Mouse (Mus musculus) megakaryocyte-erythroid progenitor cell, adult 5-6 weeks (primary cell): ENCODE results near the gene Irf2bp2. TPM values are rescaled to one million over a fixed set of nuclear protein-coding genes. Genes with fewer than 3 reads are reported as not detected.
"Not testable (repeated sequence)": the region's sequence is repeated elsewhere in the genome, so short reads cannot be mapped to it uniquely, and the experiment has no call there.

Experiments
- ATAC-seq: replicated peaks from 2 replicates; pipeline ENCODE4 v1.8.0; 2016; ENCODE audit warnings: mild to moderate bottlenecking, inconsistent platforms; ENCODE audit not compliant: severe bottlenecking, poor library complexity, low FRiP score, low TSS enrichment
- total RNA-seq, 2 experiments: library from RNA; stranded (forward) in 1 of 2; stranded (reverse) in 1 of 2; fragments of 200-1000, 215-1000 nt in 1 of 2; fragments of >200 nt in 1 of 2; fragmentation: Nextera tagmentation in 1 of 2; gene quantifications; 2 replicates each; pipeline ENCODE4 v1.2.3; 2014 to 2017

The Irf2bp2 gene
- total RNA-seq, 2 experiments from 2014 or later = 44.1 to 45.8 TPM

DNA sequence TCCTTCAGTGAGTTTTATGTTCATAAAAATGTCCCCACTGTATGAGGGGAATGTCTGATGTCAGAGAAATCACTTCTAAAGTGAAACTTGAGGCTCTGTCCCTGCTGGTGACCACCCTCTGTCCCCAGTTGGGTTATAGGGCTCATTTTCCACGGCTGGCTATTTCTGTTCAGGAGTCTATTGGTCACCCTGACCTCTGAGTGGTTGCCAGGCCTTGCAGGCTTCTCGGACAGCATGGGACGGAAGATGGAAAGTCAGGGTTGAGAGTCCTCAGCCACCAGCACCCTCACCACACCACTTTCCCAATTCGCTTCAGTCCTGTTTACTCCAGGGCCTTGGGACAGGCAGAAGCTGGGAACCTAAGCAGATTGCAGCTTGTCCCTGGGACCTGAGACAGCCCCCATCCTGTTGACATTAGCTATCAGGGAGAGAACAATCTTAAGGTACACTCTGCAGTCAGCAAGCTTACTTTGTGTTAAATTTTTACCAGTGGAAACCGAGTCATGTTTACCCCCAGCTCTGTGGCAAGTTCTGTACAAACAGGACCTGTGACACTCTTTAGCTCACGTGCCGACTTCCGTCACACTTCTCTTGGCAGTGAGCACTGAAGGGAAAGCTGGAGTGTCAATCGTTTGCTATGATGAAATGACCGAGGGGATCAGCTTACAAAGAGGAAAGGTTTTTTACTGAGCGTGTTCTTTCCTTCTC, 15.9 kb upstream of the Irf2bp2 start:
- no peak for ATAC-seq

DNA sequence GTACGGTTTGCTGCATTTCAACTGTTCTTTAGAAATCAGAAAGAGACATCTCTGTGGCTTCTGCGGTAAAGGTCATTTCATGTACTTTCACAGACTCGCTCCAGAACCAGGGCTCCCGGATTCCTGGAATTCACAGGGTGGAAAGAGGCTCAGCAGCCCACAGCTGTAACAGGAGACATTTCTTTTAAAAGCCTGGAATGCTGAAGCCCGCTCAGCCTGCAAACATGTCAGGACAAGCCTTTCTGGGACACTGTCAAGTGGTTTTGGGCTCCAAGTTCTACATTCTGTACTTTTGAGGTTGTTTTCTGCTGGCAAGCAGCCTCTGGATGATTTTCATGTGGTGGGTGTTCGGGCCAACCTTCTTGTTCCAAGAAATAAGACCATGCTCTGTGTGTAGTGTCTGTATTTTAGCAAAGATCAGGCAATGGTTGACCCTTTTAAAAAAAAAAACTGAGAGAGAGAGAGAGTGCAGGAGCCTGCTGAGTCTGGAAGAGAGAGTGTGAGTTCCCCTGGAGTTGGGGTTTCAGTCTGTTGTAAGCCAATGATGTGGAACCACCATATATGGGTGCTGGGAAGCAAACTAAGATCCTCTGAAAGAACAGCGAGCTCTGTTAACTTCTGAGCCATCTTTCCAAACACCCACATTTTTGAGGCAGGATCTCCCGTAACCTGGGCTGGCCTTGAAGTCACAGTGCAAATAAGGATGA, 9.6 kb upstream of the Irf2bp2 start:
- no peak for ATAC-seq

DNA sequence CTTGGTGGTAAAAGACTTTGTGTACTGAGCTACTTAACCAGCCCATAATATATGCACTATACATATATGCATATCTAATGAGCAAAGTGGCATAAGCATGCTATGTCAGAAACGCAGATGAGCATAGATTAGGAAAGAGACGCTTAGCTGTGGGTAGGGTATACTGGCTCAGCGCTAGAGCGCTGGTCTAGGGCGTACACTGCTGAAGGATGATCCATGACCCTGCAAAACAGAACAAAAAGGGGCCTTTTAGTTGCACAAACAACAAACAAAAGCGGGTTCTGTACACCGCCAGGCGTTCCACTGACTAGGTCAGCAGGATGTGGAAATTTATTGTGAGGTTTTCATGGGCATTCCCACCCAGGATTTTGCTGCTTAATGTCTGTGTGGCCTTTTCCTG, 8.9 kb upstream of the Irf2bp2 start:
- ATAC-seq = 0 out of 2 replicates have a peak, but pooled peaks have one; percentile 11

DNA sequence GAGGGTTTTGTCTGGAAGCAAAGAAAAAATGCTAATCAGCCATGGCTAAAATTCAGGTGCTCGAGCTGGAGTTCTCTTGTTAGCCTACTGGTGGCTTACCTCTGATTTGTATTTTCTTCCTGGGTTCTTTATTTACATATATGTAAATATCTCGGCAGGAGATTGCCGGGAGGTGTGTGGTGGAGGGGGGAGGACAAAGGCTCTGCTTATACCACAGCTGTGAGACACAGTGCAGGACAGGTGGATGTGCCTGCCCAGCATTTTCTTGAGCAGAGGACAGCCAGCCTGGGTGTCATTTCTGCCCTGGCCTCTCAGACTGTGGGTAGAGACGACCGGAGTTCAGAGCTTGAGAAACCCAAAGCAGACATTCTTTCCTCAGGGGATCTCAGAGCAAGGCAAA, 7.5 kb upstream of the Irf2bp2 start:
- ATAC-seq = no peak

DNA sequence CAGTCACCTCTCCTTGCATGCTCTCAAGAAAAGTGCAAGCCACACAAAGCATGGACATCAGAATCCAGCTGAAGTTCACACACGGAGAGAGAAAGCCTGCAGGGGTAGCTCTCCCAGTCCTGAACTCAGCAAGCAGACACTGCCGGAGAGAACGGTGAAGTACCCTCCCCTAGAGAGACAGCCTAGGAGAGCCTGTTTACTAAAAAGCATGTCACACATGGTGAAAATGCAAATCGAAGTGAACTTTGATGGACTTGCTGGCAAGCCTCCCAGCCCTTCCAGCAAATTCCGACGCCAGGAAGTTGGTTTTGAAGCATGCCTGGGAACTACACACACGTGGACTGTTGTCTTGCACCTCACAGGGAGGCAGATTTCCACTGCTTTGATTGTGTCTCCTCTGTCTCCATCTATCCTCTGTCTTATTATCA, 7.0 kb upstream of the Irf2bp2 start:
- ATAC-seq = no peak

DNA sequence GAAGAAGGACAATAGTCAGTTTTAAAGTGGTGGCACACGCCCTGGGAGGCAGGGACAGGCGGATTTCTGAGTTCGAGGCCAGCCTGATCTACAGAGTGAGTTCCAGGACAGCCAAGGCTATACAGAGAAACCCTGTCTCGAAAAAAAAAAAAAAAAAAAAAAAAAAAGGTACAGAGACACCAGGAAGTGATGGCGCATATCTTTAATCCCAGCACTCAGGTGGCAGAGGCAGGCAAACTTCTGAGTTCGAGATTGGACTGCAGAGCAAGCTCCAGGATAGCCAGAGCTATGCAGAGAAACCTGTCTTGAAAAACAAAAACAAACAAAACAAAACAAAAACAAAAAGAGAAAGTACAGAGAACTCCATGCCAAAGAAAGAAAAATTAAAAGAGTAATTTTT, 6.6 kb upstream of the Irf2bp2 start:
- not testable (repeated sequence) for ATAC-seq

DNA sequence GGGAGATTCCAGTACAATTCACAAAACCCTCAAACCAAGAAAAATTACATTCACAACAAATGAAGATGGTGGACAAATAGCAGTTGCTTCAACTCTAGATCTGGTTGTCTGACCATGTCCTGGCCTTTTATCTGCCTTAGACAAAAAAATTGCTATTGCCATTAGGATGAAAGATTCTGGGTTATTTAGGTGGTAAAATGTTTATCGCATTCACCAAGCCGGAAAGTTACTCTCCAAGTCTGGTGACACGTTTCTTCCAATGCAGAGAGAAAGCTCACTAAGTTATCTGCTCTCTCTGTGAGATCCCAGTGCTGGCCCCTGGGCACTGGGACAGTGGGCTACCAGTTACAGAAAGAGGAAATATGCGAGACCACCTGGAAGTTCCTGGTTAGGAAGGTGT, 5.5 kb upstream of the Irf2bp2 start:
- ATAC-seq = no peak

DNA sequence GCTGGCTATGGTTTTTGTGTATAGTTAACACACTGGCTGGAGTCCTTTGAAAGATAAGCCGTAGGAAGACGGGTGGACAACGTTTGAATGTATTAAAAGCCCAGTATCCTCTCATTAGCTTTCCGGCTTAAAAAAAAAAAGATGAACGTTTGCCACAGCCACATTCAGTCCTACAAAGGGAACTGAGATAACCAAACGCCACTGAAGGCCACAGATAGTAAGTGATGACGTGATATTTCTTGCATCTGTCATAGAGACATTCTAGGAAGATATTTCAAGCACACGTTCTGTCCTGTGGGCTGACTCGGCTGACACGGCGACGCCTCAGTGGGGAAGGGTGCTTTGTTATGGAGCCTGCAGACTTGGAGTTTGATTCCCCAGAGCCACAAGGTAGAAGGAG, 4.4 kb upstream of the Irf2bp2 start:
- ATAC-seq = peak; percentile 53

DNA sequence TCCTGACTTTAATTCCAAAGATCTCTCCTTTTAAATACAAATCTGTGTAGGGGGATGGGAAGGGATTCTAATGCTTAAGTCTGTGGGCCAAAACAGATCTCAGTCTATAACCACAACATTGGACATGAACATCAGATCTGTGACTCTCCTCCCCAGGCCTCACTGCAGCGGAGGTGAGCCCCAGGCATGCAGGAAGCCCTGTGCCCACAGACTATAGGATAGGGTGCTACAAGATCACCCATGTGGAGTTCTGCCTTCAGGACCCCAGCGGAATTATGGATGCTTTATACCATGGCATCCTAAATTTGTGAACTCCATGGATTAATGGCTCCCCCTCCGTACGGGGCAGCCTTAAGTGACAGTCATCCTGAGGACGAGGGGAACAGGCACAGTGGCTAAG, 2.9 kb upstream of the Irf2bp2 start:
- no peak for ATAC-seq

DNA sequence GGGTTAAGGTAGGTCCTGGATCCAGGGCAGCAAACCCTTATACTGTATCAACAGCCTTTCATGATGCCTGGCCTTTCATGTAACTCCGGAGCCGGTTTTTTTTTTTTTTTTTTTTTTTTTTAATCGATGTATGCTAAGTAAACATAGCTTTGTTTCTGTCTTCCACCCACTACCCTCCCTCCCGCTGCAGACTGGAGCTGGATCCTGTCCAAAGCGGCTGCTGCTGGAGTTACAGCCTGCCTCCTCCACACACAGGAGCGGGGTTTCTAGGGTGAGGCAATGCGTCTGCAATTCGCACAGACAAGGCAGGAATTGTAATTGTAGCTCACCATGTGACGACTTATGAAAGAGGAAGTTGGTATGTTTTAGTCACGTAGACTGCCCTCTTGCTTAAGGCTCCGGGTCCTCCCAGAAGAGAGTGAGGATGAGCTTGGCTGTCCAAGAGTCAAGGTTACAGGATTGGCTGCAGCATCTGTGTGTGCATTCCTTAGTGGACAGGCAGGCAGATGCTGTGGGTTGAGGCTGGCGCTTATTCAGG, 2.4 kb upstream of the Irf2bp2 start:
- ATAC-seq = peak; percentile 26

DNA sequence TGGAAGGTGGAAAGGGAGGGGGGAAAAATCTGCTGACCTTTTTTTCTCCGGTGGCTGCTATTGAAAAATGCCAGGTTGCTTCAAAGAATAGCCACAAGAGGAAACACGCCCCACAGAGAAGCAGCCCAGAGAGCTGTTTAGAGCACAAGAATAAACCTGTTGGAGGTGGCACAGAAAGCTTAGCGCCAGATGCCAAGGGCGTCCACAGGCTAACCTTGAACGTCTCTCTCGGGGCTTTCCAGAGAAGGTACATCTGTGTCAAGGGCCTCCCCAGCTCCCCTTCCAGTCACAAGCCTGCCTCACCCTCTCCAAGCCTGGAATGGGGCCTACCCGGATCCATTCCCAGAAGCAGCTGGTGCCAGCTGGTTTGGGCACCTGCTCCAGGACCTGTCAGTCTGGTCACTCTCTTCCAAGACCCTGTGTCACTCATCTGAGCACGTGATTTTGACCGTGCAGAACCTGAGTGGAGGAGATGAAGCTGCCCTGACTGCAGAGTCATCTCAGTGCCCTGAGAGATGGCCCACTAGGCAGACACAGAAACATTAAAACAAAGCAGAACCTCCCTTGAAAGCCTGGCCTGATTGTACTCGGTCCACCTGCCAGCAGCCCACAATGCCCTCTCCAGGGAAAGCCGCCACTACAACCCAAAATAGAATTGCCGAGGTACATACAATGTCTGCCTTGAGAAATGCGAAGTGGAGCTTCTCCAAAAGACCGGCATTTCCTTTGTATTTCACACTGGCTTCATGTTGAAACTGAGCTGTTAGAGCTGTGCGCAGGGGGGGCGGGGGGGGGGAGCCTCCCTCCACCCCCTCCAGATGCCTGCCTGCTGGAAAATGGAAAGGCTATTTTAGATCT, 1.6 kb upstream of the Irf2bp2 start:
- no peak for ATAC-seq

DNA sequence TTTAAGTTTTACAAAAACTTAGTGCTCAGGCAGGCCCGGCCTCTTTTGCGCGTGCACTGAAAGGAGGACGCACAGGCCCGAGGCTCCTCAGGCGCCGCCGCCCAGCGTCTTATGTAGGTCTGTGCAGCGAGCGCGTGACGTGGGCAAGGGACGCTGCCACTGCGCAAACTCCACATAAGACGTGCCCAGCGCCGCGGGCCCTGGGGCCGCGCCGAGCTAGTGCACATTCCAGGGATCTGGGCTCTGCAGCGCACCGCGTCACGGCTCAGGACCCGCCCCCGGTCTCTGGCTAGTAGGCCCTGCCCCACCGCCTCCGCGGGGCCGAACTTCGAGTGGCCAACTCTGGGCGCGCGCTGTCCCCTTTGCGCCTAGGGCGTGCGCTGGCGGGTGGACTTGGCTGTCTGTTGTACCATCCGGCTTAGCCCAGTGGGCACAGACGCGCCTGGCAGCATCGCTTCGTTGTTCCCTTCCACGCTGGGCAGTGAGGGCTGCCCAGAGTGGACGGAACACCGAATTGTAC, 755 bp upstream of the Irf2bp2 start:
- ATAC-seq = peak; percentile 64

DNA sequence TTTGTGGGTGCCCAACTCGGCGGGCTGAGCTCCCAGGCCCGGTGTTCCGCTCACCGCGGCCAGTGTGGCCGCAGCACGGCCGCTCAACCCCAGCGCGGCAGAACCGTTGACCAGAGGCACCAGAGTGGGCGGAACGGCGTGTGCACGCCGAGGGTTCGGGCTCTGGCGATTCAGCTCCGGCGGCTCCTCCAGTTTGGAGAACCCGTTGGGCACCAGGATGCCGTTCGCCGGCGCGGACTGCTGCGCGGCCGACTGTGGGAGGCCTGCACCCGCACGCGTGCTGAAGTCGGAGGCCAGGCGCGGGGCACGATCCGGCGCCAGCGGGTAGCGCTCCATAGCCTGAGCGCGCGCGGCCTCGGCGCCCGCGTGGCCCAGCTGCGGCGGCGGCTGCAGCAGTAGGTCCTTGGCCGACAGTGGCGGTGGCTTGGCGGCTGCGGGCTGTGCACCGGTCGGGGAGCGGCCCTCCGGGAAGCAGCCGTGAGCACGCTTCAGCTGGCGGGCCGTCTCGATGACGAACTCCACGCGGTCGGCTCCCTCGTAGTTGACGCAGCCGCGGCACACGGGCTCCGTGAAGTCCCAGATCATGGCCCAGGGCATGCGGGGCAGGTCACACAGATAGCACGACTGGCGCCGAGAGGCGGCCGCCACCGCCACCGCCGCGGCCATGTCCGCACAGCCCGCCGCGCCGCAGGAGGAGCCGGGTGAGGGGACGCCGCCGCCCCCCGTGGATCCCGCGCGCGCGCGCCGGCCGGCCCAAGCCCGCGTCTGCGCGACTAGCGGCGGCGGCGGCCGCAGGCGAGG, 815 bp downstream of the Irf2bp2 start:
- ATAC-seq = no peak

DNA sequence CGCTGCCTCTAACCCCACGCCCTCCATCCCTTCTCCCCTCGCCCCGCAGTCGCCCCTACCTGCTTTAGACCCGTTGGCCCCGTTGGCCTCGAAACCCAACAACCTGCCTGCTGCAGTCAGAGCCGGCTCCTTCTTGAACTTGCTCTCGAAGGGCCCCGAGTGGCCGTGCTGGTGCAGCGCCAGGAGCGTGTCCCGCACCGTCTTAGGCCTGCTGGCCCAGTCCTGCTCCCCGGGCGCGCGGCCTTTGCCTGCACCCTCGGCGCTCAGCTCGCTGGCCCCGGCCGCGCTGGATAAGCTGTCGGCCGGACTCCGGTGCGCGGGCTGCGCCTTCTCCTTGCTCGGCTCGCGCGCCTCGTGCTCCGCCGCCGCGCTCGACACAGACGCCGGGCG, 1.4 kb downstream of the Irf2bp2 start:
- no peak for ATAC-seq

DNA sequence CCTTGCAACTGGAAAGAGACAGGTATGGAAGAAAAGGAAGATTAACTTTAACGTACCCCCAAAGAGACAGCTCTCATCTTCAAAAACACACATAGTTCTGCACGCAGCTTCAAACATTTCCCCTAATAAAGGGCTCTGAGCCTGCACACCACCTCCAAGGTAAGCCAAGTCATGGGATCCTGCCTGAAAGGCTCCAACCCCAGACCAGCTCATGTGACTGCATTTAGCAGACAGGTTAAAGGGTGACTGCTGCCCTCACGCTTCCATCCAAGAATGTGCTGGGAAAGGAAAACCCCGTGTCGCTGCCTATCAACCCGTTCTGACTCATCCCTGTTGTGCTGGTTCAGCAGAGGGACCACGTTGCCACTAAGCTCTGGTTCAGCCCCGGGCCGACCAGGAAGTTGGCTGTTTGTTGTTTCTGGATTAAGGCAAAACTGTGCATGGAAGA, 1.9 kb downstream of the Irf2bp2 start:
- no peak for ATAC-seq

DNA sequence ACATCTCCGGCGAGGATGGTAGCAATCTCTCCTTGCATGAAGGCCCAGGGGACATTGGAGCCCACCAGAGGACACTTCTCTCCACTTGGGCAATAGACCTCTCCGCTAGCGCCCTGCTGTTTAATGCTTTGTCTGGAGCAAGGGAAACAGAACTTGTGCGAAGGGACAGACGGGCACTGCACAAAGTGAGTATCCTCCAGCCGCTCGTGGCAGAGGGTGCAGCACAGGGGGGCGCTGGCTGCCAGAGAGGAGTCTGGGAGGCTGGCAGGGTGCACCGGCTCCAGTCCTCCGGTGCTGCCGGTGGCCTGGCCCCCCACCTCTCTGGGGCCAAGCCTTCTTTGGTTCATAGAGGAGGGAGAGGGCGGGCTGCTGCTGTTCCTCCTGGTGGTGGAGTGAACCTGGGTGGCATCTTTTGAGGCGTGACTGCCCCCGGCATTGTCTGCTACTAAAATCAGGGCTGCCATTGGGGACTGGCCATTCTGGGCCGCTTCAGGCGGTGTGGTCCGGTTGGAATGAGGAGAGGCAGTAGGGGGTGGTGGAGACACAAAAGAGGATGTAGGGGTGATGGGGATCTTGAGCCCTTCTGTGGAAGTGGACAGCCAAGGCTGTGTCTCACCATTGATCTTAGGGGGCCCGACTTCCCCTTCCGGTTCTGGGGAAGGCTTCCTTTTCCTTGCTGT, 2.5 kb downstream of the Irf2bp2 start:
- no peak; the same call in 1 of the 2 replicates for ATAC-seq

DNA sequence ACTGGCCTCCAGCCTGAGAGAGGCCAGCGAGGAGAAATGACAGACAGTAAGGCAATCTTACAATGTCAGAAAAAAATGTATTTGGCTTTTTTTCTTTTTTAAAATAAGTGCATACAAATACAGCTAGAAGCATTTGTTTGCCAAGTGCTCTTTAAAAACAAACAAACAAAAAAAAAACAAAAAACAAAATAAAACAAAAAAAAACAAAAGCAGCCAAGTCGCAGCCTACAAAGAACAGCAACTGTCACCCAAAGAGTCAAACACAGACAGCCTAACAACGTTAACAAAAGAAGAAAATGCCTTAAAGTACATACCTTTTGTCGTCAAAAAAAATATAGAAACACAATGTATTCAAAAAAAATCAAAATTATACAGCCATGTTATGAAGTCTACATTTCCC, 3.2 kb downstream of the Irf2bp2 start:
- ATAC-seq = no peak

DNA sequence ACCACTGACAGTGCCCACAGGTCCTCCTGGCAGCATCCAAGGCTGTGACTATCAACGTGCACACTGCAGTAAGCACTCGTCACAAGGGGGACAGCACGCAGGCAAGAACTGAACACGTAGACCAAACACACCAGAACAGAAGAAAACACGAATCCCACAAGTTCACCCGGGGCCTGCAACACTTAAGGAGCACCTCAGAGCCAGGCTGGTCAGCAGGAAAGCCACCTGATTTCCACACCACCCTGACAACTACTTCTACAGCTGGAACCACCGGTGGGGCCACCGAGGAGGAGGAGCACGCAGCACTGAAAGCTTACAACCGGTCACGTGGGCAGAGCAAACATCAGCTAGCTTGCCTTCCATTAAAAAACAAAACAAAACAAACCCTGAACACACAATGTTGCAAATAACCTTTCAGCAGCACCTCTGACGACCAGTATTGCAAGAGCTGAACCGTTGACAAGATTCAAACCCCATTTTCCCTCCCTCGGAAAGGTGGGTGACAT, 3.7 kb downstream of the Irf2bp2 start:
- ATAC-seq = no peak
